Mouse (Mus musculus): ENCODE results near the gene Spag9.

DNA sequence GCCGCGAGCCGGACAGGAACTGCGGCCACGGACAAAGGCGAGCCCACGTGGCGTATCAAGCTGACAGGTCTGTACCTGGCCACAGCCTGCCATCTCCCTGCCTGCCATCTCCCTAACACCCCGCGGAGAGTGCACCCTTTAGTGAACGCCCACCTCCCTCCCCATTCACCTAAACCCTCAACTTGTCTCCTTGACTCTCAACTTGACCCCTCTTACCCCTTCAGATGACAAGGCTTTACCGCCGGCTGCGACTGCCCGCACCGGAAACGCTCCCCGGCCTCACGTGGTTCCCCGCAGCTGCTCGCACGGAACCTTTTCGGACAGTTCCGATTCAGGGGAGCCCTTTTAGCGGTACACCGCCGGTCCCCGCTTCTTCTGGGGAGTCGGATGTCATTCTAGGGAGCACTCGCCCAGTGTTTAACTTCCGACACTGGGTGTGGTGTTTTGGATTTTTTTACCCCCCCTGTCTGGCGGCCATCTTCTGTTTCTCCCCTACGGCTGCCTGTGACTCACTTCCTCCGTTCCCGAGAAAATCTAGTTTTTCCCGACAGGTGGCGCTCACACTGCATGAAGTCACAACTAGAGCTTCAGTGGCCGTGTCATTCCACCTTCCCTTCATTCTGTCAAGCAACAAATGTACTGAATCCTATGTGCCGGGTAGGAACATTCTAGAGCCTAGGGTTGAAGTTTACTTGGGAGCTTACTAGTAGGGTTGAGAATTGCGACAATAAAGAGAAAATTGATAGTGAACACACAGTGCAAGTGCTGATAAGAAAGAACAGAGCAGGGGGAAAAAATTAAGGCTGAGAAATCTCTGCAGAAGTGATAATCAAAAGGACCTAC is 27.7 kb upstream of the Spag9 start, which contains the start of the genes Gm20390 and Nme1:
- TF ChIP-seq CTCF (conservative IDR thresholded peaks at IDR 0.05 in 1 of 2, IDR thresholded peaks at IDR 0.05 in 1 of 2; ENCODE audit: low read depth in 2 of 2, low read length in 2 of 2): peak; percentile 59 to 99
- peak; percentile 75; the same call in 1 of the 2 replicates for TF ChIP-seq POLR2AphosphoS2 (IDR thresholded peaks at IDR 0.05; ENCODE audit: low read depth, low read length)
- TF ChIP-seq SIN3A (IDR thresholded peaks at IDR 0.05; ENCODE audit: low read length): peak; percentile 100
- TF ChIP-seq POLR2A (IDR thresholded peaks at IDR 0.05; ENCODE audit: low read depth, low read length): peak; percentile 90

Measured in CH12.LX (cell line).